ENCODE assay signal across 10 mouse cellular contexts in genomic region chr1:162093806-162094522, GRCm38 (mm10).
A peak's percentile ranks its signal among the peaks of the same experiment; 100 is the strongest.
DNase-seq lines count a peak whose midpoint lies in the region; ATAC-seq and TF ChIP-seq lines count a peak whose summit lies in the region.
"Had no signal": no experiment of that assay in that cellular context is flagged by ENCODE, and none has a peak within 500 bp of the region (broad histone marks: within the 10 kb centered on the region; RNA-seq: fewer than 3 reads in every experiment).

No protein-coding gene starts in this region.

- H3K4me3 ChIP-seq in lung, embryonic 16.5 days (ENCODE audit: low read length) = no peak overlapping the region
- no peak overlapping the region for H3K4me3 ChIP-seq in kidney, postnatal 0 days (replicated peaks; ENCODE audit: low read depth, low read length)
- H3K4me3 ChIP-seq in stomach, embryonic 15.5 days (replicated peaks) = no peak overlapping the region
- H3K4me3 ChIP-seq: liver, embryonic 15.5 days had no signal

- H3K4me1 ChIP-seq in lung, embryonic 16.5 days (replicated peaks; ENCODE audit: control insufficient read depth, insufficient read depth, low read length) = peaks cover 3% of the 10 kb centered on the region
- peaks cover 3% of the 10 kb centered on the region; the same call in 1 of the 2 replicates for H3K4me1 ChIP-seq in kidney, postnatal 0 days (replicated peaks; ENCODE audit: insufficient read depth, low read length)
- no peaks in the 10 kb centered on the region for H3K4me1 ChIP-seq in stomach, embryonic 15.5 days
- H3K4me1 ChIP-seq: liver, embryonic 15.5 days had no signal

- H3K9ac ChIP-seq in lung, embryonic 16.5 days (ENCODE audit: low read length) = no peak overlapping the region
- H3K9ac ChIP-seq in kidney, postnatal 0 days (ENCODE audit: low read depth, low read length) = no peak overlapping the region
- H3K9ac ChIP-seq in stomach, embryonic 15.5 days = no peak overlapping the region
- H3K9ac ChIP-seq: liver, embryonic 15.5 days had no signal

- peak overlapping the region; percentile 26; the same call in 1 of the 2 replicates for H3K27ac ChIP-seq in lung, embryonic 16.5 days (ENCODE audit: low read length)
- H3K27ac ChIP-seq in kidney, postnatal 0 days = peak overlapping the region; percentile 54
- H3K27ac ChIP-seq in stomach, embryonic 15.5 days = peak overlapping the region; percentile 52; the same call in 1 of the 2 replicates
- H3K27ac ChIP-seq: liver, embryonic 15.5 days had no signal

- 37% methylated on average over 9 of the region's 9 CpGs for WGBS in lung, embryonic 16.5 days
- 15% methylated on average over 9 of the region's 9 CpGs for WGBS in kidney, postnatal 0 days
- 44% methylated on average over 9 of the region's 9 CpGs for WGBS in stomach, embryonic 15.5 days

- no peak for TF ChIP-seq CTCF in kidney, postnatal 0 days (IDR thresholded peaks at IDR 0.05; ENCODE audit: low read depth)

- no peaks in the 10 kb centered on the region for H3K27me3 ChIP-seq in lung, embryonic 16.5 days (ENCODE audit: control insufficient read depth, insufficient read depth, low read depth, low read length)
- no peaks in the 10 kb centered on the region for H3K27me3 ChIP-seq in kidney, postnatal 0 days (ENCODE audit: insufficient read depth, low read length)
- H3K27me3 ChIP-seq in stomach, embryonic 15.5 days (replicated peaks) = no peaks in the 10 kb centered on the region
- H3K27me3 ChIP-seq: liver, embryonic 15.5 days had no signal

- no peaks in the 10 kb centered on the region for H3K36me3 ChIP-seq in lung, embryonic 16.5 days (ENCODE audit: control insufficient read depth, insufficient read depth, low read length)
- no peaks in the 10 kb centered on the region for H3K36me3 ChIP-seq in kidney, postnatal 0 days (ENCODE audit: insufficient read depth, low read length)
- no peaks in the 10 kb centered on the region for H3K36me3 ChIP-seq in stomach, embryonic 15.5 days
- H3K36me3 ChIP-seq: liver, embryonic 15.5 days had no signal

- peaks cover 2% of the 10 kb centered on the region; the same call in 1 of the 2 replicates for H3K9me3 ChIP-seq in lung, embryonic 16.5 days (ENCODE audit: control insufficient read depth, low read length)
- H3K9me3 ChIP-seq in kidney, postnatal 0 days (replicated peaks; ENCODE audit: low read length) = no peaks in the 10 kb centered on the region
- no peaks in the 10 kb centered on the region for H3K9me3 ChIP-seq in stomach, embryonic 15.5 days
- H3K9me3 ChIP-seq: liver, embryonic 15.5 days had no signal

- no peak overlapping the region for H3K4me2 ChIP-seq in lung, embryonic 16.5 days (ENCODE audit: low read depth, low read length)
- no peak overlapping the region for H3K4me2 ChIP-seq in kidney, postnatal 0 days (ENCODE audit: low read length)
- no peak overlapping the region for H3K4me2 ChIP-seq in stomach, embryonic 15.5 days
- H3K4me2 ChIP-seq: liver, embryonic 15.5 days had no signal

- peak; percentile 69; the same call in 1 of the 2 replicates for ATAC-seq in lung, embryonic 16.5 days (ENCODE audit: low read depth)
- no peak for ATAC-seq in kidney, postnatal 0 days (replicated peaks; ENCODE audit: low FRiP score, low read depth)
- no peak; the same call in 1 of the 2 replicates for ATAC-seq in stomach, embryonic 15.5 days (ENCODE audit: insufficient read depth, low FRiP score, low read depth)

- DNase-seq in lung, adult 18-20 months = no peak
- DNase-seq in gastrocnemius, postnatal 25 days = peak; percentile 36
- peak; percentile 65 for DNase-seq in kidney, postnatal 0 days (ENCODE audit: low spot score)
- DNase-seq in right cerebral cortex, postnatal 25 days = no peak
- DNase-seq in embryo, embryonic 9.5 days (ENCODE audit: extremely low spot score) = no peak
- no peak for DNase-seq in testis, postnatal 10 days (ENCODE audit: low spot score)
- DNase-seq: cerebellum, adult 18-20 months had no signal

Comparison
In these comparisons a context has a peak if more than half of its experiments do, and no peak if none do; other contexts are left out.
1. DNase-seq: peak in gastrocnemius, postnatal 25 days (single experiment) and kidney, postnatal 0 days (single experiment); none in lung, adult 18-20 months (0 of 2), right cerebral cortex, postnatal 25 days (single experiment), embryo, embryonic 9.5 days (single experiment) and testis, postnatal 10 days (single experiment).
2. Peak in every context shown above with its lines, with median percentiles within 50 percentile points of each other: H3K27ac ChIP-seq.